Mouse (Mus musculus): ENCODE results near the gene Vcp. TPM values are rescaled to one million over a fixed set of nuclear protein-coding genes. Genes with fewer than 3 reads are reported as not detected.

The Vcp gene
- polyA plus RNA-seq, 1 experiment from 2014 or later, result 498 TPM

DNA sequence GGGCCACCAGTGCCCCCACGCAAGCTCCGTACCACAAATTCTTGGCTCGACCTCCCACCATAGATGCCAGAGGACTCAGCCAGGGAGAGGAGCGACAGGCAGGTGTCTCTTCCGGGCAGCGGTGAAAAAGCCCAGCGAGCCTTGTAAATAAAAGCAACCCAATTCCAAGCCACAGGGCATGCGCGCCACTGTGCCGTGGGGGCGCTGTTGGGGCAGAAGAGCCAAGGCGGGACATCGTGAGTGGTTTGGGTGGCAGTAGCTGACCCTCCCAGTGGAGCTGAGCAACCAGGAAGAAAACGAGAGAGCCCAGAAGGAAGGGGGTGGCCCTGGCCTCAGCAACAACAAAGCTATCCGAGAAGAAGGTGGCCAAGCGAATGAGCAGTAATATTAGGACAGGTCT, 20.6 kb upstream of the Vcp start:
- WGBS, result 84% methylated on average over 16 of the region's 16 CpGs
- Histone ChIP-seq H3K36me3 (ENCODE audit: control insufficient read depth, insufficient read depth, low read length) (peaks cover 45% of the 10 kb centered on the region), H3K27ac (ENCODE audit: low read length) (no peak overlapping the region), H3K9ac (ENCODE audit: low read depth, low read length) (no peak overlapping the region), H3K4me1 (ENCODE audit: control insufficient read depth, insufficient read depth, low read length) (peaks cover 14% of the 10 kb centered on the region), H3K4me2 (ENCODE audit: low read length) (no peak overlapping the region), H3K9me3 (replicated peaks; ENCODE audit: control insufficient read depth, low read length, poor library complexity, severe bottlenecking) (no peaks in the 10 kb centered on the region), H3K4me3 (ENCODE audit: low read depth, low read length) (no peak overlapping the region), H3K27me3 (ENCODE audit: control insufficient read depth, insufficient read depth, low read depth, low read length) (no peaks in the 10 kb centered on the region)
- no peak for ATAC-seq

DNA sequence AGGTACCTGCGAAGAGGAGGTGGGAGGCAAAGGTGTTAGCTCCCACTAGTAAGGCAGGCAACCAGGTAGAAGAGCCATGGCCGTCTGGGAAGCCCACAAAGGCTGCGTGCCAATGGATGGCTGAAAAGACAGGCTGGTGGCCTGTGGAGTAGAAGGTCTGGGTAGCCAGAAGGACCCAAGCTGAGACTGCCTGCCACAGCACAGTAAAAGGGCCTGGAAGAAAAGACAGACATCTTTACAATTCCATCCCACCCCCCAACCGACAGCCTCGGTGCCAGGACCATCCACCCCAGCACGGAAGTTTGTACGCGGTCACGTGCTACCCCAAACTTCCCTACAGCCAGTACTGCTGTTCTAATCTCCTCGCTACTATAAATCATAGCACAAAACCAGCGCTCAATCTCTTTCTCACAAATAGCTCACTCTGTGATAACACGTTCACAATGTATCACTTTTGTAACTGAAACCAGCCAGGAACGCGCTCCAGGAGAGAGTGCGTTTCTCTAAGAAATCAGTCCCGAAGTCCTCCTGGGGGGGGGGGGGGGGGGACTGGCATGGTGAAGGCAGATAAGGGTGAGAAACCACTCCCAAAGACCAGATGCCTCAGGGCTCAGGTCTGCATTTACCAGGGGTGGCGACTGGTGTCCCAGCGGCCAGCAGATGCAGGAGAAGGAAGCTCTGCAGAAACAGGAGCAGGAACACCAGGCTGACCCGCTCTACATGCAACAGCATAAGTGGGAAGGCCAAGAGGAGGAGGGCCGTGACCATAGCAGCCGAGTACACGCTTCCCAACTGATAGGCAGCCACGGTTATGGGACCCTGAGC, 19.5 kb upstream of the Vcp start:
- no peak overlapping the region for H3K4me3 ChIP-seq (ENCODE audit: low read depth, low read length)
- peaks cover 13% of the 10 kb centered on the region for H3K4me1 ChIP-seq (ENCODE audit: control insufficient read depth, insufficient read depth, low read length)
- H3K36me3 ChIP-seq (ENCODE audit: control insufficient read depth, insufficient read depth, low read length), result peaks cover 45% of the 10 kb centered on the region
- H3K9me3 ChIP-seq (replicated peaks; ENCODE audit: control insufficient read depth, low read length, poor library complexity, severe bottlenecking), result no peaks in the 10 kb centered on the region
- no peak for ATAC-seq
- H3K9ac ChIP-seq (ENCODE audit: low read depth, low read length), result no peak overlapping the region
- no peak overlapping the region for H3K27ac ChIP-seq (ENCODE audit: low read length)
- 95% methylated on average over 23 of the region's 23 CpGs for WGBS
- H3K4me2 ChIP-seq (ENCODE audit: low read length), result no peak overlapping the region
- no peaks in the 10 kb centered on the region for H3K27me3 ChIP-seq (ENCODE audit: control insufficient read depth, insufficient read depth, low read depth, low read length)

DNA sequence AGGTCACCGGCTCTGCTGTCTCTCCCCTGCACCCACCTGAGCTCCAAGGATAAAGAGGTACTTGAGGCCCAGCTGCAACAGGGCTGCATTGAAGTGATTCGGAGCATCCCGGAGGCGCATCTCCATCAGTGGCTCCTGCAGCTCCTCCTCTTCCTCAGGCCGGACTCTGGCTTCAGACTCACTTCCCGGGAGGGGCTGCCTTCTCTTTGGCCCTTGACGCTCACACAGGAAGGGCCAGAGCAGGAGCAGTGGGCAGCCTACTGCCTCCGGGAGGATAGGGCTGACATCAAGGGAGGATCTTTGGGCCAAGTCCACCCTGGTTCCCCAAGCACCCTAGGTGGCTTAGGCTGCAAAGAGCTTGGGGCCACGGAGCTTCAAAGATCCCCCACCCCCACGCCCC, 18.9 kb upstream of the Vcp start:
- ATAC-seq, result no peak
- Histone ChIP-seq H3K9me3 (replicated peaks; ENCODE audit: control insufficient read depth, low read length, poor library complexity, severe bottlenecking) (no peaks in the 10 kb centered on the region), H3K9ac (ENCODE audit: low read depth, low read length) (no peak overlapping the region), H3K4me1 (ENCODE audit: control insufficient read depth, insufficient read depth, low read length) (peaks cover 6% of the 10 kb centered on the region), H3K4me2 (ENCODE audit: low read length) (no peak overlapping the region), H3K27ac (ENCODE audit: low read length) (no peak overlapping the region), H3K27me3 (ENCODE audit: control insufficient read depth, insufficient read depth, low read depth, low read length) (no peaks in the 10 kb centered on the region), H3K36me3 (ENCODE audit: control insufficient read depth, insufficient read depth, low read length) (peaks cover 45% of the 10 kb centered on the region), H3K4me3 (ENCODE audit: low read depth, low read length) (no peak overlapping the region)
- WGBS, result 92% methylated on average over 10 of the region's 10 CpGs

DNA sequence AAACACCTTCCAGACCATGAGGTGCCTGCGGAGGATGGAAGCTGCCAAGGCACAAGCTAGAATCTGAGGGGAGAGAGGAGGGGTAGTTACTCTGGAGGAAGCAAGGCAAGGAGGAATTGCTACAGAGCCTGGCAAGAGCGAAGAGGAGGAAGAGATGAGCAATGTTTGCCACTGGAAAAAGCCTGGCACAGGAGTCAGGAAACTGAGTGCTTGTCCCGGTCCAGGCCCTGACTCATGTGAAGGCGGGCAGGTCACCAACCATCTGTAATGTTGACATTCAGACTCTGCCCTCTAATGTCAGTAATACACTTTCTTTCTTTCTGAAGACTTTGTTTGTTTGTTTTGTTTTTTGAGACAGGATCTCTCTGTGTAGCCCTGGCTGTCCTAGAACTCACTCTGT, 17.8 kb upstream of the Vcp start:
- H3K4me2 ChIP-seq (ENCODE audit: low read length), result no peak overlapping the region
- no peaks in the 10 kb centered on the region for H3K9me3 ChIP-seq (replicated peaks; ENCODE audit: control insufficient read depth, low read length, poor library complexity, severe bottlenecking)
- H3K36me3 ChIP-seq (ENCODE audit: control insufficient read depth, insufficient read depth, low read length), result peaks cover 41% of the 10 kb centered on the region
- no peaks in the 10 kb centered on the region for H3K4me1 ChIP-seq (ENCODE audit: control insufficient read depth, insufficient read depth, low read length)
- WGBS, result 97% methylated on average over 4 of the region's 4 CpGs
- H3K27ac ChIP-seq (ENCODE audit: low read length), result no peak overlapping the region
- H3K4me3 ChIP-seq (ENCODE audit: low read depth, low read length), result no peak overlapping the region
- H3K9ac ChIP-seq (ENCODE audit: low read depth, low read length), result no peak overlapping the region
- no peaks in the 10 kb centered on the region for H3K27me3 ChIP-seq (ENCODE audit: control insufficient read depth, insufficient read depth, low read depth, low read length)
- no peak for ATAC-seq

DNA sequence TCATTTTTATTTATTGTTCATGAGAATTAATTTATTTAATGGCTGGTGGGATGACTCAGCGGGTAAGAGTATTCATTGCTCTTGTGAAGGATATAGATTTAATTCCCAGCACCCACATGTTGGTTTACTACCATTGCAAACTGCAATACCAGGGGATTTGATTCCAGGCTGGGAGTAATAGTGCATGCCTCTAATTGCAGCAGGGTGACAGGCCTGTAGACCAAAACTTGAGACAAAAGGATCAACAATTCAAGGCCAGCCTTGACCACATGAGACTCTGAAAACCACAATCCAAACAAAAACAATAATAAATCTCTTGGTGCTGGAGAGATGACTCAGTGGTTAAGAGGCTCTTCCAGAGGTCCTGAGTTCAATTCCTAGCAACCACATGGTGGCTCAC, 11.8 kb upstream of the Vcp start:
- Histone ChIP-seq H3K27me3 (ENCODE audit: control insufficient read depth, insufficient read depth, low read depth, low read length) (no peaks in the 10 kb centered on the region), H3K9ac (ENCODE audit: low read depth, low read length) (no peak overlapping the region), H3K27ac (ENCODE audit: low read length) (no peak overlapping the region), H3K4me2 (ENCODE audit: low read length) (no peak overlapping the region), H3K36me3 (ENCODE audit: control insufficient read depth, insufficient read depth, low read length) (no peaks in the 10 kb centered on the region; the same call in 1 of the 2 replicates), H3K4me1 (ENCODE audit: control insufficient read depth, insufficient read depth, low read length) (peaks cover 9% of the 10 kb centered on the region), H3K4me3 (ENCODE audit: low read depth, low read length) (no peak overlapping the region), H3K9me3 (replicated peaks; ENCODE audit: control insufficient read depth, low read length, poor library complexity, severe bottlenecking) (no peaks in the 10 kb centered on the region)
- no peak for ATAC-seq
- WGBS, result 100% methylated on average over 1 of the region's 1 CpGs

DNA sequence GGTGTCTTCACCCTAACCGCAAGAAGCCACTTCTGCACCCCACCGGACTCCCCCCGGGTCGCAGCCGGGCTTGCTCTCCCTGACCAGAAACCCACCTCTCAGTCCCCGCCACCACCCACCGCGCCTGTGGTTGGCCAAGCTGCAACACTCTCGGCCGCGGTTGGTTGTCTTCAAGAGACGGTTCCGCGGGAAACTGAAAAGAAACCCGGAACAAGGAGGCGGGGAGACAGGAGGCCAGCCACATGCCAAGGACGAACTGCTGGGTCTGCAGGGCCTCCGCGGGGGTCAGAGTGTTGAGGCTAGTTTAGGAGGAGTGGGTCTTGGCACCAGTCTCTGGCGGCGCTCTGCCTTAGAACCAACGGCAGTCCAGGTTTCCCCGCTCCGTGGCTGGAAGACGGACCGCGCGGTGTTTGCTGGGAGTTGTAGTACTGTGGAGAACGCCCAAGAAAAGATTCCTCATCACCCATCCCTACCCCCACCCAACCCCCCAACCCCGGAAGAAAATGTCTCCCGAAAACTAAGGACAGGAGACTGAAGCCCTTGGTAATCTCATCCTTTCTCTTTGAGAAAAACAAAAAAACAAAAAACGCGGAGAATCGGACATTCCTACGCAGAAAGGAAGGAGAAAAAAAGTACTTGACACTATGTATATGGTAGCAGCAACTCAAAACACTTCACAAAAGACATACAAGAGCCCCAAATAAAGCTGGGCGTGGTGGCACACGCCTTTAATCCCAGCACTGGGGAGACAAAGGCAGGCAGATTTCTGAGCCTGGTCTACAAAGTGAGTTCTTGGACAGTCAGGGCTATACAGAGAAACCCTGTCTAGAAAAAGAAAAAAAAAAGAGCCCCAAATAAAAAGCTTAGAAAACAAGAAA, 10.1 kb upstream of the Vcp start, which contains the start of gene Fancg:
Fancg (minus strand) TSS at position 346 of the 878 bp plus-strand sequence.
- Histone ChIP-seq H3K4me2 (ENCODE audit: low read length) (peak within 1 kb of the TSS; percentile 95), H3K4me3 (ENCODE audit: low read depth, low read length) (peak within 1 kb of the TSS; percentile 83), H3K36me3 (ENCODE audit: control insufficient read depth, insufficient read depth, low read length) (no peaks in the 10 kb centered on the region), H3K9ac (ENCODE audit: low read depth, low read length) (peak within 1 kb of the TSS; percentile 69), H3K4me1 (ENCODE audit: control insufficient read depth, insufficient read depth, low read length) (peaks cover 9% of the 10 kb centered on the region), H3K27ac (ENCODE audit: low read length) (peak within 1 kb of the TSS; percentile 50), H3K27me3 (ENCODE audit: control insufficient read depth, insufficient read depth, low read depth, low read length) (no peaks in the 10 kb centered on the region), H3K9me3 (replicated peaks; ENCODE audit: control insufficient read depth, low read length, poor library complexity, severe bottlenecking) (no peaks in the 10 kb centered on the region)
- WGBS, result under 1% methylated on average over 37 of the region's 37 CpGs
- peak; percentile 93 for ATAC-seq

DNA sequence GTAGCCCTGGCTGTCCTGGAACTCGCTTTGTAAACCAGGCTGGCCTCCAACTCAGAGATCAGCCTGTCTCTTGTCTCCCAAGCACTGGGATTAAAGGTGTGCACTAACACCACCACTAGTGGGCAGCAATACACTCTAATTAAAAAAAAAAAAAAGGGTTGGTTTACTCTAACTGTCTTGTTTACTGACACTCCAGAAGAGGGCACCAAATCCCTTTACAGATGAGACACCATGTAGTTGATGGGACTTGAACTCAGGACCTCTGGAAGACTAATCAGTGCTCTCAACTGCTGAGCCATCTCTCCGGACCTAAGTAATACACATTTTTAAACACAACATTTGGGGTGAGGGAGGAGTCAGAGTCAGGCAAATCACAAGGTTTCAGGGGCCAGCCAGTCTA, 5.5 kb upstream of the Vcp start:
- 58% methylated on average over 2 of the region's 2 CpGs for WGBS
- ATAC-seq, result no peak
- H3K9me3 ChIP-seq (replicated peaks; ENCODE audit: control insufficient read depth, low read length, poor library complexity, severe bottlenecking), result no peaks in the 10 kb centered on the region

DNA sequence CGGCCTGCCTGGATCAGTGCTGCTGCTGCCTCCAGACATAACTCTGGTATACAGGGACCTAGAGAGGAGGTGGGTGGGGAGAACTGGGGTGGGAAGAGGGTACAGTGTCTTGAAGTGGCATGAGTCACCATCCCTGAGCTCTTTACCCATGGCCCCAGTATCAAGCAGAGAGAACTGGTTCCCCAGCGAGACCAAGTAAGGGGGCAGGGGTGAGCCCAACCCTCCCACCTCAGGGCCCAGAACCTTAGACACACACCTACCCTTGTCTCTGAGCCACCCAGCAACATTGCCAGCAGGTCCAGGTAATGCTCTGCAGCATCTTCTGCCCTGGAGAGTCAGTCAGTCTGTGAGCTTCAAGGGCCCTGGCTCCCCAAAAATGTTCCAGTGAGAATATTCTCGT, 4.6 kb upstream of the Vcp start:
- H3K4me1 ChIP-seq (ENCODE audit: control insufficient read depth, insufficient read depth, low read length), result peaks cover 15% of the 10 kb centered on the region
- no peak overlapping the region for H3K4me2 ChIP-seq (ENCODE audit: low read length)
- no peaks in the 10 kb centered on the region for H3K27me3 ChIP-seq (ENCODE audit: control insufficient read depth, insufficient read depth, low read depth, low read length)
- WGBS, result 96% methylated on average over 3 of the region's 3 CpGs
- H3K4me3 ChIP-seq (ENCODE audit: low read depth, low read length), result no peak overlapping the region
- ATAC-seq, result no peak
- H3K27ac ChIP-seq (ENCODE audit: low read length), result no peak overlapping the region
- H3K9me3 ChIP-seq (replicated peaks; ENCODE audit: control insufficient read depth, low read length, poor library complexity, severe bottlenecking), result no peaks in the 10 kb centered on the region
- no peak overlapping the region for H3K9ac ChIP-seq (ENCODE audit: low read depth, low read length)
- H3K36me3 ChIP-seq (ENCODE audit: control insufficient read depth, insufficient read depth, low read length), result 0 out of 2 replicates have a peak, but pooled peaks cover 3% of the 10 kb centered on the region

More for the DNA sequence above, 5.5 kb upstream of the Vcp start:
- no peak overlapping the region for H3K4me2 ChIP-seq (ENCODE audit: low read length)
- 0 out of 2 replicates have a peak, but pooled peaks cover 3% of the 10 kb centered on the region for H3K36me3 ChIP-seq (ENCODE audit: control insufficient read depth, insufficient read depth, low read length)
- H3K9ac ChIP-seq (ENCODE audit: low read depth, low read length), result no peak overlapping the region
- no peak overlapping the region for H3K4me3 ChIP-seq (ENCODE audit: low read depth, low read length)
- peaks cover 14% of the 10 kb centered on the region for H3K4me1 ChIP-seq (ENCODE audit: control insufficient read depth, insufficient read depth, low read length)
- no peaks in the 10 kb centered on the region for H3K27me3 ChIP-seq (ENCODE audit: control insufficient read depth, insufficient read depth, low read depth, low read length)
- H3K27ac ChIP-seq (ENCODE audit: low read length), result no peak overlapping the region
